Mouse (Mus musculus) megakaryocyte, embryonic 14.5 days (primary cell): ENCODE measurements around the gene Clasp2.

ENCODE experiments used
- FLI1 ChIP-seq: IDR thresholded peaks from 2 replicates; pipeline ENCODE4 v1.6.1; 2012; ENCODE audit warnings: low read length, inconsistent platforms, mixed read lengths
- GATA1 ChIP-seq: IDR thresholded peaks from 3 replicates; pipeline ENCODE4 v1.6.1; 2012; ENCODE audit warnings: mixed read lengths, low read length, inconsistent platforms, borderline replicate concordance

DNA sequence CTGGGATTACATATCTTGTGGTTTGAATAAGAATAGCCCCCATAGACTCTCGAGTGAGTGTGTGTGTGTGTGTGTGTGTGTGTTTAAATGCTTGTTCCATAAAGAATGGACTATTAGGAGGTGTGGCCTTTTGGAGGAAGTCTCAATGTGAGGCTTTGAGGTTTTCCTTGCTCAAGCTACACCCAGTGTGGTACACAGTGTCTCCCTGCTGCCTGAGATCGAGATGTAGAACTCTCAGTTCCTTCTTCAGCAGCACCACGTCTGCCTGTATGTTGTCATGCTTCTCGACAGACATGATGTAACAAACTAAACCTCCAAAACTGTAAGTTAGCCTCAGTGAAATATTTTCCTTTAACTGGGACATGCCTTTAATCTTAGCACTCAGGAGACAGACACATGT, 187.3 kb downstream of the Clasp2 start:
- no peak for TF ChIP-seq GATA1
- no peak for TF ChIP-seq FLI1
